Mouse (Mus musculus) limb, embryonic 12.5 days (tissue): ENCODE measurements at regions not wholly inside any gene's neighbourhood (a gene's known extent, or its start where the extent isn't known, plus 50 kb on each side); places are given as distances from the start of the nearest gene placed in this dataset.

ENCODE experiments used
- ATAC-seq: fragments of 200-750 bp; cut with Nextera tagmentation; 2 replicates; pipeline ENCODE4 v1.8.0; 2017; ENCODE audit warnings: low read depth, moderate TSS enrichment; ENCODE audit not compliant: insufficient number of reproducible peaks, insufficient read depth, low FRiP score, low TSS enrichment
- H3K27ac ChIP-seq: fragments of 300-500 bp; sonication (generic); 2 replicates; pipeline ENCODE4 v1.5.1; 2016; ENCODE audit warnings: mild to moderate bottlenecking, moderate library complexity
- H3K27me3 ChIP-seq: fragments of 300-500 bp; sonication (generic); 2 replicates; pipeline ENCODE4 v1.6.1; 2016; ENCODE audit warnings: mild to moderate bottlenecking, moderate library complexity
- H3K36me3 ChIP-seq: fragments of 300-500 bp; sonication (generic); 2 replicates; pipeline ENCODE4 v1.6.1; 2016; ENCODE audit warnings: mild to moderate bottlenecking, moderate library complexity
- H3K4me1 ChIP-seq: fragments of 300-500 bp; sonication (generic); replicated peaks from 2 replicates; pipeline ENCODE4 v1.6.1; 2016
- H3K4me2 ChIP-seq: fragments of 300-500 bp; sonication (generic); 2 replicates; pipeline ENCODE4 v1.6.1; 2016; ENCODE audit warnings: mild to moderate bottlenecking, moderate library complexity
- H3K4me3 ChIP-seq: fragments of 300-500 bp; sonication (generic); replicated peaks from 2 replicates; pipeline ENCODE4 v1.5.1; 2016; ENCODE audit warnings: mild to moderate bottlenecking
- H3K9ac ChIP-seq: fragments of 300-500 bp; sonication (generic); replicated peaks from 2 replicates; pipeline ENCODE4 v1.6.1; 2016; ENCODE audit warnings: mild to moderate bottlenecking, moderate library complexity
- H3K9me3 ChIP-seq: fragments of 300-500 bp; sonication (generic); 2 replicates; pipeline ENCODE4 v1.6.1; 2016; ENCODE audit warnings: mild to moderate bottlenecking, moderate library complexity
- WGBS: fragments of 180-500 bp; shearing (Covaris S2); methylation state at CpG from one replicate; pipeline ENCODE4 v1.1.7; 2016; 5-methylcytosine and 5-hydroxymethylcytosine counted together

- H3K9me3 ChIP-seq: no peaks in the 10 kb centered on the region
- H3K4me3 ChIP-seq: no peak overlapping the region
- no peak overlapping the region for H3K27ac ChIP-seq
- H3K4me2 ChIP-seq: no peak overlapping the region
- no peaks in the 10 kb centered on the region for H3K27me3 ChIP-seq
- H3K4me1 ChIP-seq: no peaks in the 10 kb centered on the region
- no peak overlapping the region for H3K9ac ChIP-seq
- no peaks in the 10 kb centered on the region for H3K36me3 ChIP-seq
- no peak for ATAC-seq
- 71% methylated on average over 1 of the region's 1 CpGs for WGBS
Observed at GRCm38 (mm10) chr12:47264118-47264517, 445.4 kb upstream of the Nova1 start.

DNA sequence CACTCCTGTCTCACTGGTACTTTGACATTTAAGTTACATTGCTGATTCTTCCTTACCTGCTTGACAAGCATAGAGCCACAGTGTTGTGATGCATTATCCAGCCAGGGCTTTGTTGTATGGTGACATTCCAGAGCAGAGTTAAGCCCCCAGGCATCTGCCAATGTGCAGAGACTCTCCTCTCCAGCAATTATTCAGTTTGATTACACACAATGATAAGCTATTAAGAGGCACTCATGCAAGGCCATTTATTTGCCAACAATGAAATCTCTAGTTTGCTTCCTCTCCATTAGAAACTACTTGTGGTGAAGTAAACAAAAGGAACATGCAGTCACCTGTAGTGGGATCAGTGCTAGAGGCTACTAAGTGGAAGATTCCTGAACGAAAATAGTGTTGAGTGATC lies 444.7 kb upstream of the Nova1 start:
- H3K4me1 ChIP-seq: no peaks in the 10 kb centered on the region
- ATAC-seq: no peak
- 63% methylated on average over 1 of the region's 1 CpGs for WGBS

DNA sequence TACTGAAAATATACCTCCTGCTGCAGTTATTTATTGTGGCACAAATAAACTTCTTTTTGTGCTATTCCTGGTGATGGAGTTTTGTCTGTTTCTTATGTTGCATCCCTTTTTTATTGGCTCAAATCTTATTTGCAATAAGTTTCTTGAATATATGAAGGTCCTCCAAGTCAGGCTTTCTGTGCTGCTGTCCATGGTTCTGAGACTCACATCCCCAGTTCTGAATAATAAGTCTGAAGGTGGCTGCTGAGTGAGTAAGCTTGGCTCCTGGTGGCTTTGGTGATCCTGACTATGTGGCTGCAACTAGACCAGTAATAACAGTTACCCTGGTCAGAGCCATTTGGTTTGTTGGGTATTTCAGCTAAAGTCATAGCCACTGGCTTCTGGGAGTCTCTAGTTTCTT lies 433.6 kb upstream of the Nova1 start:
- Histone ChIP-seq H3K9ac (no peak overlapping the region), H3K27ac (no peak overlapping the region), H3K4me2 (no peak overlapping the region), H3K4me1 (no peaks in the 10 kb centered on the region), H3K9me3 (no peaks in the 10 kb centered on the region), H3K27me3 (no peaks in the 10 kb centered on the region), H3K36me3 (no peaks in the 10 kb centered on the region), H3K4me3 (no peak overlapping the region)
- ATAC-seq: no peak

More for the DNA sequence above, 444.7 kb upstream of the Nova1 start:
- no peak overlapping the region for H3K9ac ChIP-seq
- H3K27ac ChIP-seq: no peak overlapping the region
- H3K36me3 ChIP-seq: no peaks in the 10 kb centered on the region
- no peak overlapping the region for H3K4me2 ChIP-seq
- no peak overlapping the region for H3K4me3 ChIP-seq
- no peaks in the 10 kb centered on the region for H3K9me3 ChIP-seq
- no peaks in the 10 kb centered on the region for H3K27me3 ChIP-seq

DNA sequence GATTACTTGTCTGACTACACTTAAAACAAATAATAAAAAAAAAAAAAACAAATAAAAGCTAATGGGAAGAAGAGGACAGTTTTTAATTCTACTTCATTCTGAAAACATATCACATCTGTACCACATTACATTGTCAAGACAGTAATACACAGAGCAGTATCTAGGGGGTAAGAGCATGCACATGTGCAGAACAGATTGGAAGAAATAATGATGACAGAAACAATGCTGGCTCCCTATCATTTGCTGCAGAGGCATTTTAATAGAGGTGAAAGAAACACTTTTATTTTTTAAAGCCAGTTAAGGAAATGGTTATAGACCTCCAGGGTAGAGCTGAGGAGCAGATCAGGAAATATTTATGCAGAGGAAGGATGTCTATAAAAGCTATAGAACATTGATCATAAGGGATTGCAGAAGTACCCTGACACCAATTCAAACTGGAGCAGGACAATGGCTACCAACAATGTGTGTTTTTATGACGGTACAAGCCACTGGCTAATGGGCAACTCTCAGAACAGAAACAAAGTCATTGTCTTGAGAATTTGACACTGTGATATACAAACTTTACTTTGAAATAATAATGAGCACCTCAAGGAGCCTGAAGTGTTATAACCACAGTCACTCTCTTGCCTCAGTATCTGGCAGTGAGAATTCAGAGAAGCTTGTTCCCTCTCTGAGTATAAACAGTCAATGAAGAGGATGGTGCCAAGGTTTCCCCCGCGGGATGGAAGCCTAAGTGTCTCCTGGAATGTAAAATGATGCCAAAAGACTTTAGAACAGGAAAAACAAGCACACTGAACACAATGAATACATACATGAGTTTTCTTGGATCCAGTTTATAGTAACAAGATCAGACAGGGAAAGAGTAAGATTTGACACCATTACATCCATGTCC lies 425.1 kb upstream of the Nova1 start:
- ATAC-seq: no peak

GRCm38 (mm10) chr12:47220016-47220415 lies 401.3 kb upstream of the Nova1 start:
- no peak overlapping the region for H3K4me3 ChIP-seq
- no peaks in the 10 kb centered on the region for H3K27me3 ChIP-seq
- H3K27ac ChIP-seq: no peak overlapping the region
- ATAC-seq: no peak
- H3K9ac ChIP-seq: no peak overlapping the region
- no peaks in the 10 kb centered on the region for H3K4me1 ChIP-seq
- H3K9me3 ChIP-seq: no peaks in the 10 kb centered on the region
- WGBS: 67% methylated on average over 4 of the region's 4 CpGs
- no peak overlapping the region for H3K4me2 ChIP-seq
- H3K36me3 ChIP-seq: no peaks in the 10 kb centered on the region

More for the DNA sequence above, 425.1 kb upstream of the Nova1 start:
- Histone ChIP-seq H3K27me3 (no peaks in the 10 kb centered on the region), H3K4me3 (no peak overlapping the region), H3K9me3 (no peaks in the 10 kb centered on the region), H3K27ac (no peak overlapping the region), H3K4me1 (no peaks in the 10 kb centered on the region), H3K36me3 (no peaks in the 10 kb centered on the region), H3K4me2 (no peak overlapping the region), H3K9ac (no peak overlapping the region)
- WGBS: 73% methylated on average over 3 of the region's 3 CpGs

DNA sequence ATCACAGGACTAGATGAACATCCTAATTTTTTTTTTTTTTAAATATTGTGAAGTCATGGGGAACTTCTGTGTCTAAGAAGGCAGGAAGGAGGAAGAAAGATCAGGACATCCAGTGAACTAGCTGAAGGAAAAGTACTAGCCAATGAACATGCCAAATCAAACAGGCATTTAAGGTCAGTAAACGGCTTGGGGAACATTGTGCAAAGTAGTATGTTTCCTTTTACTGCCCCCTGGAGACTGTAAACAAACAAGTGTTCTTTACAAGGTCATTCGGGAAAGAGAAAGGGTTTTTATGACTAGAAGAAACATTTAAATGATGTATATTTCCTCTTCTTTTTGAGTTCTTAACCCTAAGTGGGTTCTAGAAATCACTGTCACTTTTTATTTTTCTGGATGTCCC lies 400.6 kb upstream of the Nova1 start:
- Histone ChIP-seq H3K27ac (no peak overlapping the region), H3K9me3 (no peaks in the 10 kb centered on the region), H3K9ac (no peak overlapping the region), H3K4me1 (no peaks in the 10 kb centered on the region), H3K27me3 (no peaks in the 10 kb centered on the region), H3K4me2 (no peak overlapping the region), H3K36me3 (no peaks in the 10 kb centered on the region), H3K4me3 (no peak overlapping the region)
- ATAC-seq: no peak
- WGBS: 18% methylated on average over 2 of the region's 2 CpGs

GRCm38 (mm10) chr12:47211417-47212104 lies 392.8 kb upstream of the Nova1 start:
- no peaks in the 10 kb centered on the region for H3K4me1 ChIP-seq
- no peaks in the 10 kb centered on the region for H3K9me3 ChIP-seq
- WGBS: 85% methylated on average over 4 of the region's 4 CpGs
- no peaks in the 10 kb centered on the region for H3K36me3 ChIP-seq
- no peak overlapping the region for H3K27ac ChIP-seq
- no peak overlapping the region for H3K9ac ChIP-seq
- H3K4me2 ChIP-seq: no peak overlapping the region
- H3K4me3 ChIP-seq: no peak overlapping the region
- H3K27me3 ChIP-seq: no peaks in the 10 kb centered on the region
- ATAC-seq: no peak

DNA sequence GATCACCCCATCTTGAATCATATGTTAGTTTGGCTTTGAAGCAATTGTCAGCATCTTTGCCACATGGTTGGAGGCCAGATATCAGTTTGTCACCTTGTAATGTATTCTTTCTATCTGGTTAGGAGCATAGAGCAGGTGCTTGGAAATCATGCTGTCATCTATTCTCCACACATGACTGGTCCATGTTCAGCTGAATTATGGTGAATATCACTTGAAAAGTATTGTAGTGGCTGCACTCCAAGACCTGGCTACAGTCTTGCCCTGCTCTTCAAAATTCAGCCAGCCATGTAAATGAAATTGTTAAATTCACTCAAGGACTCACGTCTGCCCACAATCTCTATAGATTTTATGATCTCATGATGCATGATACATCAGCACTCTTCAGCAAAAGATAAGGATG lies 384.2 kb upstream of the Nova1 start:
- no peak for ATAC-seq
- Histone ChIP-seq H3K4me1 (no peaks in the 10 kb centered on the region), H3K9ac (no peak overlapping the region), H3K27ac (no peak overlapping the region), H3K9me3 (no peaks in the 10 kb centered on the region), H3K36me3 (no peaks in the 10 kb centered on the region), H3K4me2 (no peak overlapping the region), H3K4me3 (no peak overlapping the region), H3K27me3 (no peaks in the 10 kb centered on the region)
- WGBS: 60% methylated on average over 1 of the region's 1 CpGs

DNA sequence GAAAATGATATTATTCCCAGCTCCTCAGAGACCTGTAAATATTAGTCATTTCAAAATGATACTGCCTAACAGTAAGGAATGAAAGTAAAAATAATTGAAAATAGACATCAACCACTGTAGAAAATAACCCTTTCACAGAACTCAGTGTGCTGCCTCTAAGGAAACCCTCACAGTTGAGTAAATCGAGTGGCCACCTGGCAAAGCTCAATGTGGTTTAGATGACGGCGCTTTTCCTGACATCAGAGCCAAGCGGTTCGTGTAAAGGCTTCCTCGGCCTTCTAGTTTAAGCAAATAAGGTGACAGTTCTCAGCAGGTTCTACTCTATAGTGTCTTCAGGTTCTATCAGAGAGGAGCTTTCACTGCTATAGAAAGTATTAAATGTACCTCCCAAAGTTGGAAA lies 379.9 kb upstream of the Nova1 start:
- no peak overlapping the region for H3K27ac ChIP-seq
- no peaks in the 10 kb centered on the region for H3K4me1 ChIP-seq
- no peaks in the 10 kb centered on the region for H3K9me3 ChIP-seq
- no peak overlapping the region for H3K4me3 ChIP-seq
- H3K4me2 ChIP-seq: no peak overlapping the region
- no peaks in the 10 kb centered on the region for H3K36me3 ChIP-seq
- H3K27me3 ChIP-seq: no peaks in the 10 kb centered on the region
- ATAC-seq: no peak
- 66% methylated on average over 6 of the region's 6 CpGs for WGBS
- no peak overlapping the region for H3K9ac ChIP-seq

- no peak overlapping the region for H3K4me3 ChIP-seq
- ATAC-seq: no peak
Observed at GRCm38 (mm10) chr12:47164736-47165135, 346.0 kb upstream of the Nova1 start.

GRCm38 (mm10) chr12:47164031-47164717 lies 345.4 kb upstream of the Nova1 start:
- no peak overlapping the region for H3K4me3 ChIP-seq
- peaks cover 9% of the 10 kb centered on the region for H3K4me1 ChIP-seq
- H3K9ac ChIP-seq: no peak overlapping the region
- no peaks in the 10 kb centered on the region for H3K9me3 ChIP-seq
- peak overlapping the region; percentile 16 for H3K4me2 ChIP-seq
- no peaks in the 10 kb centered on the region for H3K27me3 ChIP-seq
- H3K27ac ChIP-seq: no peak overlapping the region
- WGBS: 27% methylated on average over 15 of the region's 15 CpGs
- ATAC-seq: no peak
- no peaks in the 10 kb centered on the region for H3K36me3 ChIP-seq

More at GRCm38 (mm10) chr12:47164736-47165135, 346.0 kb upstream of the Nova1 start:
- H3K27ac ChIP-seq: no peak overlapping the region
- no peak overlapping the region for H3K9ac ChIP-seq
- H3K36me3 ChIP-seq: no peaks in the 10 kb centered on the region
- no peaks in the 10 kb centered on the region for H3K9me3 ChIP-seq
- peak overlapping the region; percentile 16 for H3K4me2 ChIP-seq
- H3K27me3 ChIP-seq: no peaks in the 10 kb centered on the region
- H3K4me1 ChIP-seq: peaks cover 9% of the 10 kb centered on the region
- WGBS: 72% methylated on average over 8 of the region's 8 CpGs
